Mouse (Mus musculus) limb, embryonic 13.5 days (tissue): ENCODE data around the gene Cdc42ep5. TPM values are rescaled to one million over a fixed set of nuclear protein-coding genes. Genes with fewer than 3 reads are reported as not detected.

Experiments used
- ATAC-seq: fragments of 200-750 bp; cut with Nextera tagmentation; 2 replicates; pipeline ENCODE4 v1.8.0; 2017; ENCODE audit warnings: low read depth, moderate number of reproducible peaks, moderate TSS enrichment; ENCODE audit not compliant: low FRiP score
- H3K27ac ChIP-seq: fragments of 300-500 bp; sonication (generic); 2 replicates; pipeline ENCODE4 v1.5.1; 2015; ENCODE audit warnings: inconsistent platforms, mild to moderate bottlenecking, moderate library complexity
- H3K27me3 ChIP-seq: fragments of 300-500 bp; sonication (generic); 2 replicates; pipeline ENCODE4 v1.6.1; 2015; ENCODE audit warnings: mild to moderate bottlenecking, inconsistent platforms
- H3K36me3 ChIP-seq: fragments of 300-500 bp; sonication (generic); 2 replicates; pipeline ENCODE4 v1.6.1; 2015; ENCODE audit warnings: inconsistent platforms, mild to moderate bottlenecking, moderate library complexity
- H3K4me1 ChIP-seq: fragments of 300-500 bp; sonication (generic); 2 replicates; pipeline ENCODE4 v1.6.1; 2015; ENCODE audit warnings: inconsistent platforms
- H3K4me2 ChIP-seq: fragments of 300-500 bp; sonication (generic); replicated peaks from 2 replicates; pipeline ENCODE4 v1.6.1; 2015; ENCODE audit warnings: inconsistent platforms, mild to moderate bottlenecking, moderate library complexity
- H3K4me3 ChIP-seq: fragments of 300-500 bp; sonication (generic); 2 replicates; pipeline ENCODE4 v1.5.1; 2015; ENCODE audit warnings: moderate library complexity, mild to moderate bottlenecking, inconsistent platforms
- H3K9ac ChIP-seq: fragments of 300-500 bp; sonication (generic); 2 replicates; pipeline ENCODE4 v1.6.1; 2015; ENCODE audit warnings: mild to moderate bottlenecking, inconsistent platforms
- H3K9me3 ChIP-seq: fragments of 300-500 bp; sonication (generic); 2 replicates; pipeline ENCODE4 v1.6.1; 2016; ENCODE audit warnings: inconsistent platforms
- WGBS: fragments of 180-500 bp; shearing (Covaris S2); methylation state at CpG from one replicate; pipeline ENCODE4 v1.1.7; 2015; 5-methylcytosine and 5-hydroxymethylcytosine counted together
- polyA plus RNA-seq: library from polyadenylated mRNA; unstranded; fragments of >200 nt; fragmentation: Nextera tagmentation; extraction: Ambion mirVana; gene quantifications from 2 replicates; pipeline ENCODE4 v1.2.1, GENCODE M21; 2015

Cdc42ep5 gene
- polyA plus RNA-seq, 1 experiment from 2014 or later = 74.3 TPM

DNA sequence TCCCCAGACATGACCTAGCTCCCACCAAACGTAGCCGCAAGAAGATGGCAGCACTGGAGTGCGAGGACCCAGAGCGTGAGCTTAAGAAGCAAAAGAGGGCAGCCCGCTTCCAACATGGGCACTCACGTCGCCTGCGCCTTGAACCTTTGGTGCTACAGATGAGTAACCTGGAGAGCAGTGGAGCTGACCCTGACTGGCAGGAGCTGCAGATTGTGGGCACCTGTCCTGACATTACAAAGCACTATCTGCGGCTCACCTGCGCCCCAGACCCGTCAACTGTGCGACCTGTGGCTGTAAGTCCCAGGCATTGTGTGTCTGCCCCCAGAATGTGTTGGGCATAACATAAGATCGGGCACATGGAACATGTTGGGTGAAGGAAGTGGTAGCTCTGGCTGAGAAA lies 20.6 kb downstream of the Cdc42ep5 start:
- ATAC-seq = no peak
- H3K4me3 ChIP-seq = no peak overlapping the region
- H3K9me3 ChIP-seq = no peaks in the 10 kb centered on the region
- peaks cover 94% of the 10 kb centered on the region for H3K36me3 ChIP-seq
- H3K9ac ChIP-seq = no peak overlapping the region
- peaks cover 11% of the 10 kb centered on the region for H3K4me1 ChIP-seq
- H3K27ac ChIP-seq = no peak overlapping the region
- no peaks in the 10 kb centered on the region for H3K27me3 ChIP-seq
- WGBS = 96% methylated on average over 13 of the region's 13 CpGs
- H3K4me2 ChIP-seq = no peak overlapping the region

DNA sequence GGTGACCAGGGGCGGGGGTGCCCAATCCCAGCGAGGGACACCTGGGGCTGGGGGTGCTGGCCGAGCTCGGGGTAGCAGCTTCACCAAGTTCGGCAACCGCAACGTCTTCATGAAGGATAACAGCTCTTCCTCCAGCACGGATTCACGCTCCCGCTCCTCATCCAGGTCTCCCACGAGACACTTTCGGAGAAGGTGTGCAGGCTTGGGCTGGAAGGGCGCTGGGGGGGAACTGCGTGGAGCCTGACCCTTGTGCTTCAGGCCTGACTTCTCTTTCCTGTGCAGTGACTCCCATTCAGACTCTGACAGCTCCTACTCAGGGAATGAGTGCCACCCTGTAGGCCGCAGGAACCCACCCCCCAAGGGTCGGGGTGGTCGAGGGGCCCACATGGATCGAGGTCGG lies 21.2 kb downstream of the Cdc42ep5 start:
- WGBS = 97% methylated on average over 19 of the region's 19 CpGs
- H3K4me1 ChIP-seq = peaks cover 9% of the 10 kb centered on the region
- ATAC-seq = no peak
- H3K4me2 ChIP-seq = no peak overlapping the region
- H3K36me3 ChIP-seq = peaks cover 99% of the 10 kb centered on the region
- H3K9ac ChIP-seq = no peak overlapping the region
- H3K4me3 ChIP-seq = no peak overlapping the region
- no peaks in the 10 kb centered on the region for H3K9me3 ChIP-seq
- no peak overlapping the region for H3K27ac ChIP-seq
- H3K27me3 ChIP-seq = no peaks in the 10 kb centered on the region

DNA sequence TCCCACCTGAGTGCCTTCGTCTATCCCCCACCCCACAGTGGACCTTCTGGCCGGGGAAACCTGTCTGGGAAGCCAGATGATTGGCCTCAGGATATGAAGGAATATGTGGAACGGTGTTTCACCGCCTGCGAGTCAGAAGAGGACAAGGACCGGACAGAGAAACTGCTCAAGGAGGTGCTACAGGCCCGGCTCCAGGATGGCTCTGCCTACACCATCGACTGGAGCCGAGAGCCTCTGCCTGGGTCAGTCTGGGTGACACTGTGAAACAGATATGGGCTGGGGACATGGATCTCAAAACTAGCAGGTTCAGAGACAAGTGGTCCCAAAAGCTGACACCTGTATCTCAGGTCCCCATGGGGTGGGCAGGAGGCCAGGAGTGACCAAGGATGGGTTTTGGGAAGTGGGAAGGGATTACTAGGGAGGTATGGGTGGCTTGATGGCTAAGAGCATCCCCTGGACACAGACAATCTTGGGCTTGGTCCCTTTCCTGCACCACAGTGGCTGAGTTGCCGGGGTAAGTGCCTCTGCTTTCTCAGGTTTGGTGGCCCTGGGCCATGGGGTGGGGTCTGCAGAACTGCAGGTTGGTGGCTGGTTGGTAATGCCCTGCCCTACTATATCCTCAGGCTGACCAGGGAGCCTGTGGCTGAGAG lies 21.7 kb downstream of the Cdc42ep5 start:
- H3K27me3 ChIP-seq = no peaks in the 10 kb centered on the region
- no peak overlapping the region for H3K4me3 ChIP-seq
- H3K9ac ChIP-seq = no peak overlapping the region
- H3K4me1 ChIP-seq = peaks cover 9% of the 10 kb centered on the region
- no peaks in the 10 kb centered on the region for H3K9me3 ChIP-seq
- no peak overlapping the region for H3K4me2 ChIP-seq
- 90% methylated on average over 10 of the region's 10 CpGs for WGBS
- peaks cover 97% of the 10 kb centered on the region for H3K36me3 ChIP-seq
- no peak overlapping the region for H3K27ac ChIP-seq
- no peak for ATAC-seq

DNA sequence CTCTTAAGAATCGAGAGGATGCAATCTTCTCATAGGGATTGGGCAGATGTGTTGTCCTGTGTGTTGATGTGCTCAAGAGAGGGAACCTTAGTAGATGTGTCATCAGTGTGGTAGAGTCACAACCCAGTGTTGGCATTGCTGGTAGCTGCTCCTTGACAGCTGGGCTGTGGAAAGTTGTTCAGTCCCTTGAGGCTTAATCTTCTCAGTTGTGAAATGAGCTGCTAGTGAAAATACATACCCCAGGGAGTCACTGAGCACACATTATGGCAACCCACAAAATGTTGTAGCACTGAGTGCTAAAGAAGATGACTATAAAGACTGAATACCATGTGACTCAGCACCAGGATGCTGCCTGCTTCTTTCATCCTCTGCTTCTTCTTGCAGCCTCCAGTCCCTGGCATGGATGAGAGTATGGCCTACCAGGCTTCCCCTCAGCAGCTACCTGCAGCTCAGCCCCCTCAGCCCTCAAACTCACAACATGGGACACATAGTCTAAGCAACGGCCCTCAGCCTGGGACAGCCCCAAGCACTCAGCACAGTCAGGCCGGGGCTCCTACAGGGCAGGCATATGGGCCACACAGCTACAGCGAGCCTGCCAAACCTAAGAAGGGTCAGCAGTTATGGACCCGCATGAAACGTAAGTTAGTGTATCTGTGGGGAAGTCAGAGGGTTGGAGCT lies 22.9 kb downstream of the Cdc42ep5 start:
- 93% methylated on average over 6 of the region's 6 CpGs for WGBS
- peaks cover 13% of the 10 kb centered on the region for H3K4me1 ChIP-seq
- no peak overlapping the region for H3K4me2 ChIP-seq
- H3K4me3 ChIP-seq = no peak overlapping the region
- H3K9me3 ChIP-seq = no peaks in the 10 kb centered on the region
- no peak overlapping the region for H3K9ac ChIP-seq
- H3K36me3 ChIP-seq = peaks cover 86% of the 10 kb centered on the region
- no peaks in the 10 kb centered on the region for H3K27me3 ChIP-seq
- H3K27ac ChIP-seq = no peak overlapping the region
- ATAC-seq = no peak

DNA sequence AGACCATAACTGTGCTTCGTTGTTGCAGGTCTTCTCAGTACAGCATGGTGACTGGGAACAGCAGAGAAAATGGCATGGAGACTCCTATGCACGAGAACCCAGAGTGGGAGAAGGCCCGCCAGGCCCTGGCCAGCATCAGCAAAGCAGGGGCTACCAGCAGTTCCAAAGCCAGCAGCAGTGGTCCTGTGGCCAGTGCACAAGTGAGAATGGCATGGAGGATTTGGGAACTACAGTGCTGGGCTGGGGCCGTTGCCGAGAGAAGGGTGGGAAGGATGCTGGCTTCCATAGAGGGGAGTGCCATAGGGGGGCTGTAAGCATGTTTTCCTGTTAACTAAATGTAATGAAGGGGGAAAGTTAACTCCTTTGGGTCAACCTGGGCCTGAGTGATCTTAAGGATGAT lies 25.3 kb downstream of the Cdc42ep5 start:
- Histone ChIP-seq H3K4me2 (no peak overlapping the region), H3K36me3 (peaks cover 62% of the 10 kb centered on the region), H3K4me1 (peaks cover 16% of the 10 kb centered on the region), H3K9ac (no peak overlapping the region), H3K9me3 (no peaks in the 10 kb centered on the region), H3K27ac (no peak overlapping the region), H3K27me3 (no peaks in the 10 kb centered on the region), H3K4me3 (no peak overlapping the region)
- no peak for ATAC-seq
- 89% methylated on average over 5 of the region's 5 CpGs for WGBS

DNA sequence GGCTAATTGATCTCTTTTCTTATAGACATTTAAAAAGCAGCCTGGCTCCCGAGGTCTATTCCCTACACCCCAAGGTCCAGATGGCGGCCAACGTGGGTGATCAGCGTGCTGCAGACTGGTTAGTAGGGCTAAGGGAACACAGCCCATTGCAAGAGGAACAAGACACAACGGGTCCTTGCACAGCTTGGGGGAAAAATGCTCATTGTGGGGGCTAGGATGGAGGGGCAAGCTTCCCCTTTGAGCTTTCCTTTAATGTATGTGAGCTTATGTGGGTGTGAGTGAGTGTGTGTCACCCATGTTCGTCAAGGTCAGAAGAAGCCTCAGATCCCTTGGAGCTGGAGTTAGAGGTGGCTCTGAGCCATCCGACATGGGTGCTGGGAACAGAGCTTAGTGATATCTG lies 26.0 kb downstream of the Cdc42ep5 start:
- WGBS = 92% methylated on average over 7 of the region's 7 CpGs
- no peak overlapping the region for H3K27ac ChIP-seq
- H3K36me3 ChIP-seq = peaks cover 55% of the 10 kb centered on the region
- H3K4me3 ChIP-seq = peak overlapping the region; percentile 90; the same call in 1 of the 2 replicates
- peak overlapping the region; percentile 94; the same call in 1 of the 2 replicates for H3K4me2 ChIP-seq
- ATAC-seq = no peak
- H3K27me3 ChIP-seq = no peaks in the 10 kb centered on the region
- peaks cover 16% of the 10 kb centered on the region for H3K4me1 ChIP-seq
- 0 out of 2 replicates have a peak overlapping the region, but pooled peaks have one; percentile 88 for H3K9ac ChIP-seq
- H3K9me3 ChIP-seq = no peaks in the 10 kb centered on the region

DNA sequence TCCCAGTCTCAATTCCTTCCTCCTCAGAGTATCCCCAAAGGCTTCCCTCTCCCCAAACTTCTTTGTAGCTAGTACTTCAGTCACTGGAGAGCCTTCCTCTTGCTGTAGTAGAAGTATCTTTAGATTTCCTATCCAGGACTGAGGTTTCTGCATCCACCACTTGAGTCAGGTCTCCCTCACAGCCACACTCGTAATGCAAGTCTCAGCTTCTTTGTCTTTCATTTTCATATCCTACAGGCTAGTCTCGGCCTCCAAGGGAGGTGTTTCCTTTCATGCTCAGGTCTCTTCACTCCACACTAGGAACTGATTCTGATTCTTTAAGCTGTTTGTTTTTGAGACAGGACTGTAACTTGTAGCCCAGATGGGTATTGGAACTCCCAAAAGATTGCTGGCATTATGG lies 26.5 kb downstream of the Cdc42ep5 start:
- Histone ChIP-seq H3K4me1 (peaks cover 16% of the 10 kb centered on the region), H3K27ac (no peak overlapping the region), H3K9ac (peak overlapping the region; percentile 88), H3K27me3 (no peaks in the 10 kb centered on the region), H3K9me3 (no peaks in the 10 kb centered on the region), H3K4me3 (peak overlapping the region; percentile 90), H3K36me3 (peaks cover 50% of the 10 kb centered on the region), H3K4me2 (peak overlapping the region; percentile 94)
- no peak for ATAC-seq
- 91% methylated on average over 2 of the region's 2 CpGs for WGBS

DNA sequence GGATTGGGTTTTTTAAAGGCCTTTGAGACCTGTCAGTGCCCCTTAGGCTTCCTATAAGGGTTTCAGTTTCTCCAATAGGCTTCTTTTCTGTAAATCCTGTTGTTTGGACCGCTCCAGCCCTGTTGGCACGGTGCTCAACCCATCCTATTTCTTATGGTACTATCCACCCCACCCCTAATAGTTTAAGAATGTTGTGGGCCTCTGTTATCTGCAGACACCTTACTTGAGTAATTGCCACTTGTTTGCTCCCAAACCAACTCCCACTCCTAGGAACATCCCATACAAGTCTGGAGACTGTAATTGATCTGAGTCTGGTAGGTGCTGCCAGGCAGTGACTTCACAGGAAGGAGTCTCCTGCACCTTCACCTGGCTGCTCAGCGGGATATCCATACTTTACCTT lies 26.9 kb downstream of the Cdc42ep5 start:
- H3K4me1 ChIP-seq = peaks cover 16% of the 10 kb centered on the region
- no peaks in the 10 kb centered on the region for H3K27me3 ChIP-seq
- H3K4me3 ChIP-seq = peak overlapping the region; percentile 90
- 59% methylated on average over 3 of the region's 3 CpGs for WGBS
- H3K36me3 ChIP-seq = peaks cover 45% of the 10 kb centered on the region
- no peak for ATAC-seq
- H3K9ac ChIP-seq = peak overlapping the region; percentile 88
- H3K27ac ChIP-seq = no peak overlapping the region
- H3K4me2 ChIP-seq = peak overlapping the region; percentile 94
- no peaks in the 10 kb centered on the region for H3K9me3 ChIP-seq

DNA sequence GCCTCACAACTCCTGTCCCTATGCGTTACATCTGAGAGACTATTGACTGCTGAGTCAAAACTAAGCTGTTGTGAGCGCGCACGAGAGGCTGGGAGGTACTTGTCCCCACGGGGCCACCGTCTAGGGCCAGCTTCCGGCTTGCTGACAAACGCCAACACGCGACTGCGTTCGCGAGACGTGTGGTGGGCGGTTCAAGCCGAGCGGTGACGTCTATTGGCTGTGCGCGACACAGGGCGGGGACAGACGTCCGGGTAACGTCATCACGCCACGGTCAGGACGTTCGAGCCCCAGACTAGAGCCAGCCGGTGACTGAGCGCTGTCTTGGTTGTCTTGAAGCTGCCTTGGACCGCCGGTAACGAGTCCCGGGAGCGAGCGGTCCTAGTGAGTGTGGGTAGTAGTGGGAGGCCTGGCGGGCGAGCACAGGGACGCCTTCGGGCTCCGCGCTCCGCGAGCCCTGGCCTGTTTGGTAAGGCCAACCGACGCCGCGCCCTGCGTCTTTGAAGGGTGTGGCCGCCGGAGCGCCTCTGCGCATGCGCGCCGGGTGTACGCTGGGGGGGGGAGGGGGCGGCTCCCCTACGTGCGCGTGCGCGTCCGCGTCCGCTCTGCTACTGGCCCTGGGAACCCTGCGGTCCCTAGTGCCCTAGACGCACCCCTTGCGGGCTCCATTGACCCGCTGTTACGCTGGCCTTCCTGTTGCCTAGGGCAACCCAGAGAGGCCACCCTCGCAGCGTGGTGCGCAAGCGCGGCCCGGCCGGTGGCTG lies 27.7 kb downstream of the Cdc42ep5 start, which contains the start of gene Leng8:
Leng8 (plus strand) TSS at position 269 of the 761 bp plus-strand sequence.
- peak within 1 kb of the TSS; percentile 94 for H3K4me2 ChIP-seq
- peaks cover 16% of the 10 kb centered on the region for H3K4me1 ChIP-seq
- H3K36me3 ChIP-seq = peaks cover 37% of the 10 kb centered on the region
- no peaks in the 10 kb centered on the region for H3K9me3 ChIP-seq
- under 1% methylated on average over 54 of the region's 78 CpGs for WGBS
- H3K4me3 ChIP-seq = peak within 1 kb of the TSS; percentile 90
- H3K27ac ChIP-seq = peak within 1 kb of the TSS; percentile 90
- H3K9ac ChIP-seq = peak within 1 kb of the TSS; percentile 88
- peak; percentile 99 for ATAC-seq
- no peaks in the 10 kb centered on the region for H3K27me3 ChIP-seq

DNA sequence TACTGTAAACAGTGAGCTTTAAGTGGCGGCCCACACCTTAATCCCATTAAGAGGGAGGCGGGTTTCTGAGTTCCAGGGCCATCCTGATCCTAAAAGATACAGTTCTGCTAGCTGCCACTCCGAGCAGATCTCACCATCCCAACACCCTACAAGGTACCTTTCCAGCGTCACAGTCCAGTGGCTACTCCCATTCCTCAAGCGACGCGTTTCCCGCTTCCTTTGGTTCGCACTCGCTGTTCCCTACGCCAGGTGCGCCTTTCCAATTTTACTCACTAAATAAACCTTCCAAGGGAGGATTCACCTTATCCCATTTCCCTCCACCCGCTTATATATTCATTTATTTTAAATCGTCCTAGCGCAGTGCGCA lies 28.3 kb downstream of the Cdc42ep5 start:
- peak; percentile 22 for ATAC-seq
- peak overlapping the region; percentile 48; the same call in 1 of the 2 replicates for H3K27ac ChIP-seq
- under 1% methylated on average over 16 of the region's 16 CpGs for WGBS

DNA sequence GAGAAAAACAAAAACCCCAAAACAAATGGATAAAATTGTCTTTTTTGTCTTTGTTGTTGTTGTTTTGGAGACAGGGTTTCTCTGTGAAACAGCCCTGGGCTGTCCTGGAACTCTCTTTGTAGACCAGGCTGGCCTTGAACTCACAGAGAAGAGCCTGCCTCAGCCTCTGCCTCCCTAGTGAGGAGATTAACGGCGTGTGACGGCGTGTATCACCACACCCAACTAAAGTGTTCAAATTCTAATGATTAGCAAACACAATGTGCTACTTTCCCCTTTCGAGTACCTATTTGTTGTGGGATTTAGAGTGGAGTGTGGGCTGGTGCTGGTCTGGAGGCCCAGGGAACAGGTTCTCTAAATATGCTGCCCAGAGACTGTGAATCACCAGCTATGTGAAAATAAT lies 29.7 kb downstream of the Cdc42ep5 start:
- H3K9me3 ChIP-seq = no peaks in the 10 kb centered on the region
- WGBS = 92% methylated on average over 5 of the region's 5 CpGs
- H3K27ac ChIP-seq = no peak overlapping the region
- H3K4me2 ChIP-seq = no peak overlapping the region
- no peak for ATAC-seq
- no peaks in the 10 kb centered on the region for H3K27me3 ChIP-seq
- peaks cover 16% of the 10 kb centered on the region for H3K4me1 ChIP-seq
- H3K4me3 ChIP-seq = no peak overlapping the region
- no peak overlapping the region for H3K9ac ChIP-seq
- H3K36me3 ChIP-seq = peaks cover 17% of the 10 kb centered on the region

More for the DNA sequence above, 28.3 kb downstream of the Cdc42ep5 start:
- Histone ChIP-seq H3K4me2 (peak overlapping the region; percentile 69), H3K4me3 (peak overlapping the region; percentile 90), H3K9ac (peak overlapping the region; percentile 68), H3K27me3 (no peaks in the 10 kb centered on the region), H3K36me3 (peaks cover 32% of the 10 kb centered on the region), H3K9me3 (no peaks in the 10 kb centered on the region), H3K4me1 (peaks cover 16% of the 10 kb centered on the region)

DNA sequence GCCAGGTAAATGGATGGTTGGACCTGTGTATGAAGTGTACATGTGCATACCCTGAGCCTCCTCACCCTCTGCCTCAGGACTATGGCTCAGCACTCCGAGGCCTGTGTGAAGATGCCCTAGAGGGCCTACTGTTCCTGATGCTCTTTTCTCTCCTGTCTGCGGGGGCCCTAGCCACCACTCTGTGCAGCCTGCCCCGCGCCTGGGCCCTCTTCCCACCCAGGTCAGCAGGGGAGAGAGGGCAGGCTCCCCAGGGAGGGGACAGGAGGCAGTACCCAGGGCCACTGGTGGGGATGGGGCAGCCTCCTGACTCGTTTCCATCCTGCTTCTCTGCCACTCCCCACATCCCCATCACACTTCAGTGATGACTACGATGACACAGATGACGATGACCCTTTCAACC lies 31.7 kb downstream of the Cdc42ep5 start:
- Histone ChIP-seq H3K4me1 (peaks cover 8% of the 10 kb centered on the region), H3K4me3 (no peak overlapping the region), H3K9me3 (no peaks in the 10 kb centered on the region), H3K27me3 (no peaks in the 10 kb centered on the region), H3K27ac (no peak overlapping the region), H3K4me2 (no peak overlapping the region), H3K9ac (peak overlapping the region; percentile 35; the same call in 1 of the 2 replicates), H3K36me3 (no peaks in the 10 kb centered on the region)
- WGBS = 75% methylated on average over 7 of the region's 7 CpGs
- ATAC-seq = no peak
